Mouse (Mus musculus) gastrocnemius, adult 8-10 months (tissue): ENCODE results near the gene Rnf215. TPM values are rescaled to one million over a fixed set of nuclear protein-coding genes. Genes with fewer than 3 reads are reported as not detected.

Source experiments
- DNase-seq, 2 experiments: peaks; one replicate each; pipeline ENCODE4 v3.0.0; 2022; ENCODE audit warnings: low spot score in 2 of 2
- microRNA-seq: library from miRNA; unstranded; fragments of <30 nt; microRNA quantifications from one replicate; pipeline ENCODE4 v1.2.0, GENCODE M21; 2022
- total RNA-seq, 4 experiments: library from RNA; stranded (reverse); gene quantifications; 2 replicates each; pipeline ENCODE4 v1.2.4; 2022

Gene Rnf215
- total RNA-seq, 4 experiments from 2014 or later: 2.9 to 4.4 (median 4.0) TPM

DNA sequence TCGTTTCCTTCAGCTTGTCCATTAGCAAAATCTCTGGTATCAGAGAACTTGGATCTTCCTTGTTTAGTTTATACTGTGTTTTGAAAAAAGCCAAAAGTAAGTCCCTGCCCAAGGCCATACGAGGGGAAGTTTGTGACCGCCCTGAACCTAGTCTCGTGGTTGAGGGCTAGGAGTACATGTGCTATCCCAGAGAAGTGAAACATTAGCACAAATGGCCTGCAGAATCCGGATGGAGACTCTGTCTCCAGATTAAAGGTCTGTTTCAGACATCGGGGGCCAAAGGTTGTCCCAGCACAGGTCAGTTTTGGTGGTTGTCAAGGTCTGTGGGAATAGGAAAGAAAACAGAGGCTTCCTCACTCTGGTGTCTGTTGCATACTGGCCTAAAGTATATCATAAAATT is 54.2 kb downstream of the Rnf215 start:
- DNase-seq: no peak

DNA sequence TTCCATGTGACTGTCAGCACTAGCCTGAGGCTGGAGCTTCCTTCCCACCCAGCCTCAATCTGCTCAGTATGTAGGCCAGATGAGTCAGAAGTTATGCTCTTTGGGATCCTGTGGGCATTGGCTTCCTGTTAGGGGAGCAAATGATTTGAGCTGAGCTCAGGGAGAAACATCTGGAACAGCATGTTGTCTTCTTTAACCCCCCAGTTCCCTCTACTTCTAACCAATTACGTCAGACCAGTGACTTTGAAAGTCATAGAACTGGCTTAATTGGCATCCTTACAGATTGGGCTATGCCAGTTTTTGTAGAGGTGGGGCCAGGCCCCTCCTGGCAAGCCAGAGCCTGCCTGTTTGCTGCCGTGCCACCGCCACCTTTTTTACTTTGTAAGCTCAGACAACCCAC is 55.7 kb downstream of the Rnf215 start:
- no peak for DNase-seq

Small RNAs within 50 kb of the gene (microRNA-seq; reads per million reads assigned to microRNA genes)
- not detected for gene Mir3060

Other genes starting within 250 kb of the Rnf215 start
- under 1 TPM; 0.11 to 0.36 (median 0.15) TPM for gene 4921536K21Rik, start 240.1 kb upstream of the Rnf215 start, total RNA-seq
- gene Dusp18, start 240.0 kb upstream of the Rnf215 start, total RNA-seq: 10 to 100 TPM in 3 of 4 experiments, 1 to 10 TPM in 1; 7.3 to 18.4 (median 14.0) TPM
- gene Slc35e4, start 220.5 kb upstream of the Rnf215 start, total RNA-seq: 10 to 100 TPM; 19.5 to 24.6 (median 21.4) TPM
- 10 to 100 TPM; 11.6 to 17.3 (median 13.2) TPM for gene Tcn2, start 203.0 kb upstream of the Rnf215 start, total RNA-seq
- 10 to 100 TPM; 25.1 to 33.5 (median 29.8) TPM for gene Pes1, start 171.2 kb upstream of the Rnf215 start, total RNA-seq
- not detected for gene 4930556J24Rik, start 158.4 kb upstream of the Rnf215 start, total RNA-seq
- gene Gal3st1, start 151.6 kb upstream of the Rnf215 start, total RNA-seq: under 1 TPM in 2 of 4 experiments, not detected in 2; 0.24 to 0.31 TPM
- not detected for gene Sec14l4, start 103.7 kb upstream of the Rnf215 start, total RNA-seq
- gene Sec14l3, start 70.4 kb upstream of the Rnf215 start, total RNA-seq: not detected
- gene Mtfp1, start 39.8 kb upstream of the Rnf215 start, total RNA-seq: 10 to 100 TPM; 37.5 to 49.4 (median 44.0) TPM
- under 1 TPM in 3 of 4 experiments, not detected in 1; 0.11 to 0.46 (median 0.24) TPM for gene Sec14l2, start 11.8 kb upstream of the Rnf215 start, total RNA-seq
- gene Ccdc157, start 25.1 kb downstream of the Rnf215 start, total RNA-seq: 1 to 10 TPM; 1.7 to 2.5 (median 2.2) TPM
- 10 to 100 TPM; 11.3 to 15.6 (median 12.2) TPM for gene Sf3a1, start 25.1 kb downstream of the Rnf215 start, total RNA-seq
- gene Tbc1d10a, start 51.6 kb downstream of the Rnf215 start, total RNA-seq: 1 to 10 TPM; 2.7 to 4.5 (median 3.7) TPM
- gene Castor1, start 83.0 kb downstream of the Rnf215 start, total RNA-seq: 1 to 10 TPM in 3 of 4 experiments, under 1 TPM in 1; 0.56 to 2.9 (median 1.8) TPM
- not detected for gene Osm, start 101.2 kb downstream of the Rnf215 start, total RNA-seq
- gene Lif, start 122.4 kb downstream of the Rnf215 start, total RNA-seq: under 1 TPM in 2 of 4 experiments, not detected in 2; 0.19 to 0.22 TPM